Mouse (Mus musculus) adrenal gland, adult (tissue): Measurements from ENCODE around the gene Nox4.

ENCODE experiments used
- DNase-seq, 2 experiments: peaks; one replicate each; pipeline ENCODE4 v3.0.0; 2022 to 2023; ENCODE audit warnings: low spot score in 1 of 2; ENCODE audit not compliant: inconsistent age in 2 of 2

Nox4 gene

DNA sequence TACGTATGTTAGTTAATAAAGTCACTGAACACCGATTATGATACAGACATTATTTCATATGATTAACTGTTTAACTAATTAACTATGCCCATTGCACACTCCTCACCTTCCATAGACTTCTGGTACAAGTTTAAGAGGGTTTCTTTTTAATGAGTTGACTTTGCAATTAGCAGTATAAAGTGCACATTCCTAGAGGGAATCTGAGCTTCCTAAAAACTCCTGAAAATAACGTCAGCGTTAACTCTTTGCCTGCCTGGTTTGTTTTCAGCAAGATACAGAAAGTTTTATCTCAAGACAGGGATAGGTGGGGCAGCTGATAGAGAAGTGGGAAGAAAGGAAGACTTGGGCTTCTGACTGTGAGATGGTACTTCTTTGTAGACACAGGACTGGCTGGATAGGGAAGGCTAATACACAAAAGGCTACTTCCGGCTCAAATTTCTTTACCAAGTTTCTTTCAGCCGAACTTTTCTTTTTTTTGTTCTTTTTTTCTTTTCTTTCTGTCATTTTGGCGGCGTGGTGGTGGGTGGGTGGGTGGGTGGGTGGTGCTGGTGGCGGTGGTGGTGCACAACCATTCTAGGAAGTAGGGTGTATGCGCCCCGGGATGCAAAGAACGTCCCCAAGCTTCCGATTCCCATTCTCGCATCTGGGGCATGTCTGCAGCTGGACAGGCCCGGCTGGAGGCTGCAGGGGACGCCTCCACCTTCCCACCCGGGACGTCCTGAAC, at the start of gene Nox4:
Gene Nox4, plus strand, starts transcription at position 241 of the 724 bp plus-strand sequence.
- no peak for DNase-seq

- no peak for DNase-seq
Observed at GRCm38 (mm10) chr7:87204751-87205150, 41.1 kb upstream of the Nox4 start.

DNA sequence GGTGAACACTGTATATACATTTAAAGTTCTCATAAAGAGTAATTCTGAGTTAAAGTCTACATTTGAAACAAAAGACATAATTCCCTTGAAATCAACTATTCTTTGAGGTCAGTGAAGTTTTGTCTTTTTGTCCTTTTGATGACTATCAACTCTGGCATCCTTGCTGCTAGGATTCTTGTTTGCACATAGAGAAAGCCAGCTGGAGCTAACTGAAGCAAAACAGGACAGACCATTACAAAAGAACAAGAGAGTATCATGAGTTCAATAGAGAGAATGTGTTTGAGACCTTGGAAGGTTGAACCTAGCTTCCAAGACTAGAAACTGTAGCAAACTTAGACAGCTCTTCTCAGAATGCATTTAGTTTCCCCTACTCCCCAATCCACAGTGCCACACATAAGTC, 24.2 kb upstream of the Nox4 start:
- DNase-seq: no peak

- no peak for DNase-seq
Observed at GRCm38 (mm10) chr7:87222751-87223150, 23.1 kb upstream of the Nox4 start.

- no peak for DNase-seq
Observed at GRCm38 (mm10) chr7:87225617-87226016, 20.3 kb upstream of the Nox4 start.

DNA sequence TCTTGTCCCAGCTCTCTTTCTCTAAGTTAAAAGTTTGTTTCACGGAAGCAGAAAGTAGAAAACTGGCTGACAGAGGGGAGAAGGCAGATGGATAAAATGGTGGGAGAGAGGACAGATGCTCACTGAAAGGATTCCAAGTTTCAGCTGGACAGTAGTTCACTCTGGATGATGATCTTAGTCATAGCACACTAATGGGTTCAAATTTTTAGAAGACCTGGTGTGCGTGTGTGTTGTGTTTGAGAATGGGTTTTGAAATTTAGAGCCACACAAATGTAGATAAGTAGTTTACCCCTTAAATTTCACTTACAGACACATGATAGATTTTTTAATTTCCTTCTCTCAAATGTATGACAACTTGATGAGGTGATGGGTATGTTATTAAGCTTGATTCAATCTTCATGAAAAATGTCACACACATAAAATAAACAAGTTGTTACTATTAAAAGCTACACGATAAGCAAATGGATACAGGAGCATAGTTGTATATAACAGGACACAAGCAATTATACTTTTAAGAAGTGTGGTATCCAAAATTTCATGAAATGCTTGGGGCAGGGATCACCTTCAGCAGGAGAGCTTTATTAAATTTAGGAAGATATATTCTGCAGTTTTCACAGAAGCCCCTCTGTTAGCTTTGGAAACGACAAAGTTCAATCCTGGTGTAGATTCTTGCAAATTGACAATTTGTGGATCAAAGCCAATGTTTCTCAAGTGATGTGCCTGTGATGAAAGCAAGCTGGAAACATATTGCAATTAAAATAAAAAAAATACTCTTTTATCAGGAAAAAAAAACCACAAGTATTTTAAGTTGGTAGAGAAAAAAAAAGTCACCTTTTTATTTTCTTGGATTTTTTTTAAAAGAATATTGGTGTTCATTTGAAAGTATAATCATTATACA, 18.6 kb upstream of the Nox4 start:
- no peak for DNase-seq

GRCm38 (mm10) chr7:87229502-87229901, 16.4 kb upstream of the Nox4 start:
- DNase-seq: no peak

- DNase-seq: no peak
Observed at GRCm38 (mm10) chr7:87241139-87241538, 4.8 kb upstream of the Nox4 start.

DNA sequence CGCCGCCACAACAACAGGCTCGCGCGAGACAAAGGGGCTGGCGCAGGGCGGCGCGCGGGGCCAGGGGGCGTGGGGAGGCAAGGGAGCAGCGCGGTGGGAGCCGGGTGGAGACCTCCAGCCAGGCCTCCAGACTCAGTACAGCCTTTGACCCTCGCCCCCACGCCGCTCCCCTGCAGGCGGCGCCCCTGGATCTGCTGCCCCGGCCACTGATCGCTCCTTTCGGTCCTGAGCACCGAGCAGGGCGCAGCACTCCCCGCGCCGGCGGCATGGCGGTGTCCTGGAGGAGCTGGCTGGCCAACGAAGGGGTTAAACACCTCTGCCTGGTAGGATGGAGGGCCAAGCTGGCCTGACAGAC, 661 bp downstream of the Nox4 start:
- peak; percentile 2 to 26 for DNase-seq

DNA sequence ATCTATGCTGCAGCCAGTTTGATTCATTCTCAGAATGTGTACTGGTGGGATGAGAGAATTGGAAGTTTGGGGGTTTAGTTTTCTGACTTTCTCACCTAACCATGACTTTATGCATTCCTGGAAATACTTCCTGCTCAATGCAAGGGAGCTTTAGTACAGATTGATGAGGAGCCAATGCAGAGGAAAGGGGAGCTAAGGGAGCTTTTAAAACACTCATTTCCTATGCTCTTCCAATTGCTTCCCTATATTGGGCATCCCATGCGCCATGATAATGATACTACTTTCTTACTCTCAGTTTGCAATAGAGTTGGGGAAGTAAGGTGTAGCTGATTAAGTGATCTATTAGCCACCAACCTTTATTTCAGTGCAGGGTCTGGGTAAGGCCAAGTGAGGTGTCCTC, 1.0 kb downstream of the Nox4 start:
- no peak for DNase-seq

DNA sequence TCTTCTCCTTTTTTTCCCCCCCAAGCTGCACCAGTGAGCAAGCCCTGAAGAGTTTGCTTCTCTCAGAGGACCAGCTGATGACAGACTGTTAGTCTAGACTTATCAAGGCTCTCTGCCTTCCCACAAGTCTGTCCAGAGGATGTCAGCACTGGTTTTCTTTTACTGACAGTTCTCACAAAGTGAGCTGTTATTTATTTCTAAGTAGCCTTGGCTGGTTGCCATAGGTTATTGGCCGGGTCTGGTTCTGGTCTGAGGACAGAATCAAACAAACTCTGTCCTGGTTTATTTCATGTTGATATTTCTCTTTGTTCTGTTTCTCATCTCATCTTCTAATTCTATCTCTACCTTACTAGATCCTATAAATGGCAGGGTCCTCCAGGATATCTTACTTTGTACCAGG, 2.0 kb downstream of the Nox4 start:
- DNase-seq: peak in 1 of 2 experiments; percentile 20

DNA sequence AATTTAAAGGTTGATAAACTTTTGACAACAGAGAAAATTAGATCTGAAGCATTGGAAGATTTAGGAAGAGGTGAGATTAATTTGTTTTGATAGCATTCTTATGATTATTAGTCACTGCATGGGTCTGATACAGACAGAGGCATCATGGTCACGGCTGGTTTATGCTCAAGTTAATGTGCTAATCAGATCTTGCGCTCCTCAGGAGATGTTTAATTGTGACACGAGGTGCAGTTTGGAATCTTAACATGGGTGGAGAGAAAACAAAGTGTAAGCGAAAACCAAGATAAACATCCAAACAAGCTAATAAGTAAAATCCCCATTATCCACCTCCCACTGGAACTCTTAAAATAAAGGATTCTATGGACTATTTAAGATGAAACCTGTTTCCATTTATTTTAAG, 6.2 kb downstream of the Nox4 start:
- DNase-seq: no peak

DNA sequence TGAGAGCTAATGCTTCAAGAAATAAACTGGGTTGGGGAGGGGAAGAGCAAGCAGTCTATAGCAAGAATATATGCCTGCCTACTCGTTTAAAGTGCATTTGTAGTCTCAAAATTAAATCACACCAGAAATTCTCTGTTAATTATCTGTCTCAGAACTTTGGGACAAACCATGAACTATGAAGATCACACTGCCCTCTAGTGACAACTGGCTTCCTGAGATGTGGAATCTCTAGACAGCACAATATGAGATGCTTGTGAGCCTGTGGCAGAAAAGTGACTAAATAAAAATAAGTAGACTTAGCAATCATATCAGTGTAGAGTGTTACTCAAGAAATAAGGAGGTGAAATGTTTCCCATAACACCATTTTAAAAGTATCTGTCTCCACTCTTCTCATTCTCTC, 31.3 kb downstream of the Nox4 start:
- peak; percentile 2 to 61 for DNase-seq

GRCm38 (mm10) chr7:87303726-87304315, 57.9 kb downstream of the Nox4 start:
- DNase-seq: no peak

DNA sequence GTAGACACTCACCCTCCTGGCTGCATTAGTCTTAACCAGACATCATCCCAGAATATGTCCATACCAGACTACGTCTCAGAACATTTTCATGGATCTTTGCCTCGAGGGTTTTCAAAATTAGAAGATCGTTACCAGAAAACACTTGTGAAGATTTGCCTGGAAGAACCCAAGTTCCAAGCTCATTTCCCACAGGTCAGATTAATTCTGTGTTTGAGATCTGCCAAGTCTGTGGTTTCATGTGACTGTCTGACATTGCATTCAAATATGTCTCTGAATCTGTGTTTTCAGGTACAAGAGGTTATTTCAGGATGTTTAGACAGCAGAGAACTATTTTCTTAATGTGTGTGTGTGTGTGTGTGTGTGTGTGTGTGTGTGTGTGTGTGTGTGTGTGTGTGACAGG, 75.7 kb downstream of the Nox4 start:
- DNase-seq: no peak

DNA sequence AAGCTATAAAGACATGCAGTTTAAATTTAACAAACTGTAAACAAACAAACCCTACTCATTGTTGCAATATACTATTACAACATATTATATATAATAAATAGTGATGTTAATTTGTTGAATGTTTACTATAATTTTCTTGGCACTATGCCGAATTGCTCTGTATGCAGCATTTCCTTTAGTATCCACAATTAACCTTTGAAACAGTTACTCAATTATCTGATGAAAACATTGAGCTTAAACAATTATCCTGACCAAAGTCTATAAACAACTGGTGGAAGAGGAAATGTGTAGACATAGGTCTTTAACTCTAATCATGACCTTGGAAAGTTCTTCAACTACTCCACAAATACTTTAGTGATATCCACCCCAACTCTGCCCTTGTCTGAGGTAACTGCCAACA, 76.2 kb downstream of the Nox4 start:
- DNase-seq: no peak

- peak in 1 of 2 experiments; percentile 32 for DNase-seq
Observed at GRCm38 (mm10) chr7:87330782-87331558, 85.1 kb downstream of the Nox4 start.

DNA sequence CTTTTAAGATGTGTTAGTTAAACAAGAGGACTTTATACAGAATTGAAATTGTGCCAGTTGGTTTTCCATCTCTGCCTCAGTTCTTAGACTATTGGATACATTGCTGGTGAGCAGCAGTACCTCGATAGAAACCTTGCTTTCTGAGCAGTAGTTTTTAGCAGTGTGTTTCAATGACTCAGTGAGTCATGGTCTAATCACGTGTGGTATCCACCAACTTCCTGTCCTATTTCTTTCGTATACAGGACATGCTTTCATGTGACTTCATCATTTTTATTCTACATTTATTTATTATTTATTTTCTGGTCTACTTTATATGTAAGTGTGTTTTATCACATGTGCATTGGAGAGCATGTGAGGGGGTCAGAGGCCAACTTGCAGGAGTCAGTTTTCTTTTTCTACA, 99.7 kb downstream of the Nox4 start:
- no peak for DNase-seq

DNA sequence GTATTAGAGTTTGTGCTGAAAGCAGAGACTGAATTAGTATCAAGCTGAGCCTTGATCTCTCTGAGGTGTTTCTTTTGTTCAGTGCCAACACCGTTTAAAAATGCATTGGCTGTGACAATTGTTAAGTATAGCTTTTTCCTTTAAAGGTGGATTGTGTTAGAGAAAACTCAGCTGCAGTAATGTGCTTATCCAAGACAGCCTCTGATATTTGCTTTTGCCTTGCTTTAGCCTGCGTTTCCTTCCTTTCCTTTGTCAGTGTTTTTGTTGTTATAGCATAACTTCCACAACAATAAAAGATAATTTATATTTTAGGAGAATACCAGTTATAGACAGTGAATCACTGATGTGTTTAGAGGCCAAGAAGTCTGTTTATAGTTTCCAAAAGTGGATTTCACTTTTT, 106.9 kb downstream of the Nox4 start:
- DNase-seq: no peak

DNA sequence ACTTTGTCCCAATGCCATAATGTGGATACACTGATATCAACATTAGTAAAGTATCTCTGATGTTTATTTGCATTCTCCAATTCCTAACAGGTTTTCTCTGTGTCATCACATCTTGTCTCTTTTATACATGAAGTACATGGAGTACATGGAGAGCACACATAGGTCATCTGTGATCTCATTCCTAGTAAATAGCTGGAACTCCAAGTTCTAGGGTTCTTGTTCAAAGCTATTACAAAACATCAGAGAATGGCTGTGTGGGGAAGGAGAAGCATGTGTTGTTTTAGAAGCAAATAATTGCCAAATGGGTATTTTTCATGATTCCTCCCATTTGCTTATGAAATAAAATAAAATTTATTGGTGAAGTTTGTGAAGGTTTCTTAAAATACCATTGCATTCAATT, 121.9 kb downstream of the Nox4 start:
- no peak for DNase-seq

DNA sequence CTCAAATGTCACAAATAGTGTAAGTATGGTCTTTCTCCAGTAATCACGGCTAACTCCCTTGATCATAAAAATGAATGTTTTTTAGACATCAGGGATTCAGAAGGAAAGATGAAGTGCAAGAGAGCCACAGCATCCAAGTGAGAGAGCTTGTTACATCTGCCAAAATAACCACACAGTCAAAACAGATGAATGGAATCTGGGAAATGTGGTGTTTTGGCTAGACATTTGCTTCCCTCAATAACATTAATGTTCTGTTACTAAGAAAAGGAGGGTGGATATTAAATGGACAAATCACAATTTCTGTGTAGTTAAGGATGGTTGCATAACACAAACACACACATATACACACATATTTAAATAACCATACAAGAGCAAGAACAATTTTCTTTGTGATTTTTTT, 123.2 kb downstream of the Nox4 start:
- DNase-seq: no peak
